Mouse (Mus musculus): Measurements from ENCODE around the gene Efcab11. TPM values are rescaled to one million over a fixed set of nuclear protein-coding genes. Genes with fewer than 3 reads are reported as not detected.

The Efcab11 gene
- polyA plus RNA-seq, 2 experiments = 2.9 to 6.6 TPM

GRCm38 (mm10) chr12:99911466-99911865, 27.2 kb upstream of the Efcab11 start:
- Histone ChIP-seq H3K9me3 (ENCODE audit: control insufficient read depth, low read length) (no peaks in the 10 kb centered on the region), H3K36me3 (replicated peaks; ENCODE audit: control insufficient read depth, insufficient read depth, low read depth) (peaks cover 5% of the 10 kb centered on the region), H3K27ac (no peak overlapping the region), H3K27me3 (ENCODE audit: control insufficient read depth, insufficient read depth, low read length) (no peaks in the 10 kb centered on the region), H3K9ac (replicated peaks) (no peak overlapping the region), H3K4me1 (replicated peaks; ENCODE audit: control insufficient read depth in 2 of 2, insufficient read depth in 2 of 2, low read length in 1 of 2) (no peaks in the 10 kb centered on the region), H3K4me2 (ENCODE audit: low read depth) (no peak overlapping the region), H3K4me3 (ENCODE audit: insufficient read depth in 1 of 2, low read depth in 2 of 2, low read length in 2 of 2) (no peak overlapping the region)
- DNase-seq (ENCODE audit: low read depth in 3 of 3, low spot score in 3 of 3) (no peak), ATAC-seq (ENCODE audit: insufficient read depth) (no peak)
- WGBS (ENCODE audit: insufficient replicate concordance) = 75% methylated on average over 12 of the region's 12 CpGs
- no peak for TF ChIP-seq EP300 (IDR thresholded peaks at IDR 0.05; ENCODE audit: low read depth)
- no peak for TF ChIP-seq CTCF (IDR thresholded peaks at IDR 0.05; ENCODE audit: low read depth)

DNA sequence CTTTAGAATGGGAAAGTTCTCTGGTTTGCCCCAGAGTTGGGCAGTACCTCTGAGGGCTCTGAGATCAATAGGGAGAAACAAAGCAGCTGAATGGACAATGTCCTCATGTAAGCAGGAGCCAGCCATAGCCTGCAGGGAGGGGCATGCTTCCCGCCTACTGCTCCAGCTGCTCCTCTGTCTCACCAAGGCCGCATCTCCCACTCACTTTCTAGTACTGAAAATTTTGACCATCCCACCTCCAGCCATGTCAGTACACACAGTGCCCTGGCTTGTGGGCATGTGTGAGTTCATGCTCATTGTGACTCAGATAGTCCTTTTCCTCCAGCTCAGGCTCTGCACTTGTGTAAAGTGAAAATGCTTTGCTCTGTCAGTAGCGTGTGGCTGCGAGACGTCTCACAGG, 20.3 kb upstream of the Efcab11 start:
- ATAC-seq (ENCODE audit: insufficient read depth) = no peak
- WGBS (ENCODE audit: insufficient replicate concordance) = 86% methylated on average over 5 of the region's 5 CpGs
- no peak overlapping the region for H3K4me3 ChIP-seq (ENCODE audit: insufficient read depth in 1 of 2, low read depth in 2 of 2, low read length in 2 of 2)
- no peaks in the 10 kb centered on the region for H3K9me3 ChIP-seq (ENCODE audit: control insufficient read depth, low read length)
- H3K27me3 ChIP-seq (ENCODE audit: control insufficient read depth, insufficient read depth, low read length) = no peaks in the 10 kb centered on the region
- H3K27ac ChIP-seq = no peak overlapping the region
- no peaks in the 10 kb centered on the region; the same call in none of the 2 replicates for H3K36me3 ChIP-seq (replicated peaks; ENCODE audit: control insufficient read depth, insufficient read depth, low read depth)
- DNase-seq (ENCODE audit: low read depth in 3 of 3, low spot score in 3 of 3) = no peak
- TF ChIP-seq EP300 (IDR thresholded peaks at IDR 0.05; ENCODE audit: low read depth) = no peak
- TF ChIP-seq CTCF (IDR thresholded peaks at IDR 0.05; ENCODE audit: low read depth) = no peak
- H3K9ac ChIP-seq (replicated peaks) = no peak overlapping the region
- H3K4me2 ChIP-seq (ENCODE audit: low read depth) = no peak overlapping the region
- H3K4me1 ChIP-seq (replicated peaks; ENCODE audit: control insufficient read depth in 2 of 2, insufficient read depth in 2 of 2, low read length in 1 of 2) = no peaks in the 10 kb centered on the region

GRCm38 (mm10) chr12:99902867-99903370, 18.7 kb upstream of the Efcab11 start:
- Histone ChIP-seq H3K9ac (replicated peaks) (no peak overlapping the region), H3K9me3 (ENCODE audit: control insufficient read depth, low read length) (no peaks in the 10 kb centered on the region), H3K4me3 (ENCODE audit: insufficient read depth in 1 of 2, low read depth in 2 of 2, low read length in 2 of 2) (no peak overlapping the region), H3K4me2 (ENCODE audit: low read depth) (no peak overlapping the region), H3K27ac (no peak overlapping the region), H3K4me1 (replicated peaks; ENCODE audit: control insufficient read depth in 2 of 2, insufficient read depth in 2 of 2, low read length in 1 of 2) (no peaks in the 10 kb centered on the region), H3K27me3 (ENCODE audit: control insufficient read depth, insufficient read depth, low read length) (no peaks in the 10 kb centered on the region), H3K36me3 (replicated peaks; ENCODE audit: control insufficient read depth, insufficient read depth, low read depth) (no peaks in the 10 kb centered on the region; the same call in none of the 2 replicates)
- WGBS (ENCODE audit: insufficient replicate concordance) = 61% methylated on average over 4 of the region's 4 CpGs
- ATAC-seq (ENCODE audit: insufficient read depth) (no peak), DNase-seq (ENCODE audit: low read depth in 3 of 3, low spot score in 3 of 3) (no peak)
- TF ChIP-seq EP300 (IDR thresholded peaks at IDR 0.05; ENCODE audit: low read depth) = no peak
- no peak for TF ChIP-seq CTCF (IDR thresholded peaks at IDR 0.05; ENCODE audit: low read depth)

- no peak overlapping the region for H3K4me2 ChIP-seq (ENCODE audit: low read depth)
- no peak overlapping the region for H3K9ac ChIP-seq (replicated peaks)
- no peaks in the 10 kb centered on the region for H3K9me3 ChIP-seq (ENCODE audit: control insufficient read depth, low read length)
- H3K4me3 ChIP-seq (ENCODE audit: insufficient read depth in 1 of 2, low read depth in 2 of 2, low read length in 2 of 2) = no peak overlapping the region
- ATAC-seq (ENCODE audit: insufficient read depth) (no peak), DNase-seq (ENCODE audit: low read depth in 3 of 3, low spot score in 3 of 3) (no peak)
- no peak for TF ChIP-seq EP300 (IDR thresholded peaks at IDR 0.05; ENCODE audit: low read depth)
- H3K27me3 ChIP-seq (ENCODE audit: control insufficient read depth, insufficient read depth, low read length) = no peaks in the 10 kb centered on the region
- no peak overlapping the region for H3K27ac ChIP-seq
- no peaks in the 10 kb centered on the region; the same call in none of the 2 replicates for H3K36me3 ChIP-seq (replicated peaks; ENCODE audit: control insufficient read depth, insufficient read depth, low read depth)
- no peaks in the 10 kb centered on the region for H3K4me1 ChIP-seq (replicated peaks; ENCODE audit: control insufficient read depth in 2 of 2, insufficient read depth in 2 of 2, low read length in 1 of 2)
- WGBS (ENCODE audit: insufficient replicate concordance) = 61% methylated on average over 8 of the region's 8 CpGs
Observed at GRCm38 (mm10) chr12:99901973-99902866, 18.0 kb upstream of the Efcab11 start.

- TF ChIP-seq CTCF (IDR thresholded peaks at IDR 0.05; ENCODE audit: low read depth) (no peak; the same call in 1 of the 2 replicates), EP300 (IDR thresholded peaks at IDR 0.05; ENCODE audit: low read depth) (no peak)
- Histone ChIP-seq H3K36me3 (replicated peaks; ENCODE audit: control insufficient read depth, insufficient read depth, low read depth) (no peaks in the 10 kb centered on the region; the same call in none of the 2 replicates), H3K4me2 (ENCODE audit: low read depth) (no peak overlapping the region), H3K4me3 (ENCODE audit: insufficient read depth in 1 of 2, low read depth in 2 of 2, low read length in 2 of 2) (no peak overlapping the region), H3K4me1 (replicated peaks; ENCODE audit: control insufficient read depth in 2 of 2, insufficient read depth in 2 of 2, low read length in 1 of 2) (no peaks in the 10 kb centered on the region), H3K27me3 (ENCODE audit: control insufficient read depth, insufficient read depth, low read length) (no peaks in the 10 kb centered on the region), H3K9ac (replicated peaks) (no peak overlapping the region), H3K9me3 (ENCODE audit: control insufficient read depth, low read length) (no peaks in the 10 kb centered on the region), H3K27ac (no peak overlapping the region)
- DNase-seq (ENCODE audit: low read depth in 3 of 3, low spot score in 3 of 3) = no peak
- no peak for ATAC-seq (ENCODE audit: insufficient read depth)
- 27% methylated on average over 2 of the region's 3 CpGs for WGBS (ENCODE audit: insufficient replicate concordance)
Observed at GRCm38 (mm10) chr12:99899991-99900390, 15.8 kb upstream of the Efcab11 start.
